Mouse (Mus musculus) CH12.LX (cell line): ENCODE measurements around the gene BC067074.

Experiments used
- CTCF ChIP-seq, 2 experiments: IDR thresholded peaks in 1 of 2; conservative IDR thresholded peaks in 1 of 2; 2 replicates each; pipeline ENCODE4 v1.5.1; 2011 to 2012; ENCODE audit warnings: low read depth in 2 of 2, low read length in 2 of 2, improper control_type of control experiment in 1 of 2, inconsistent platforms in 1 of 2, mild to moderate bottlenecking in 1 of 2, moderate library complexity in 1 of 2
- EP300 ChIP-seq: IDR thresholded peaks from 2 replicates; pipeline ENCODE4 v1.6.1; 2011; ENCODE audit warnings: low read length, improper control_type of control experiment
- ETS1 ChIP-seq: conservative IDR thresholded peaks from 2 replicates; pipeline ENCODE4 v1.6.1; 2012; ENCODE audit warnings: low read depth, mild to moderate bottlenecking, inconsistent platforms, low read length, improper control_type of control experiment, moderate library complexity
- MXI1 ChIP-seq: IDR thresholded peaks from 2 replicates; pipeline ENCODE4 v1.6.1; 2011; ENCODE audit warnings: mild to moderate bottlenecking, low read depth, low read length, improper control_type of control experiment
- POLR2A ChIP-seq: IDR thresholded peaks from 2 replicates; pipeline ENCODE4 v1.6.1; 2011; ENCODE audit warnings: low read depth, mild to moderate bottlenecking, improper control_type of control experiment, low read length
- ZKSCAN1 ChIP-seq: IDR thresholded peaks from 2 replicates; pipeline ENCODE4 v1.6.1; 2012; ENCODE audit warnings: low read depth, inconsistent platforms, low read length, improper control_type of control experiment, borderline replicate concordance

- no peak for TF ChIP-seq CTCF (conservative IDR thresholded peaks at IDR 0.05 in 1 of 2, IDR thresholded peaks at IDR 0.05 in 1 of 2; ENCODE audit: low read depth in 2 of 2, low read length in 2 of 2)
- no peak for TF ChIP-seq EP300
- TF ChIP-seq POLR2A = no peak
- TF ChIP-seq MXI1 = no peak
- TF ChIP-seq ZKSCAN1 = no peak
- TF ChIP-seq ETS1 = no peak
These were observed 39.3 kb downstream of the BC067074 start for GRCm38 (mm10) chr13:113332256-113332655.
